Mouse (Mus musculus) G1E (cell line): ENCODE results near the gene Cd300a.

Experiments
- CTCF ChIP-seq: IDR thresholded peaks from 2 replicates; pipeline ENCODE4 v1.5.1; 2012; ENCODE audit warnings: low read depth, low read length, inconsistent platforms, mixed read lengths
- GATA1 ChIP-seq: IDR thresholded peaks from 2 replicates; pipeline ENCODE4 v1.6.1; 2012; ENCODE audit warnings: borderline replicate concordance, low read length, inconsistent platforms, mixed read lengths
- TAL1 ChIP-seq: conservative IDR thresholded peaks from 2 replicates; pipeline ENCODE4 v1.6.1; 2012; ENCODE audit warnings: low read depth, low read length, inconsistent platforms, mixed read lengths

DNA sequence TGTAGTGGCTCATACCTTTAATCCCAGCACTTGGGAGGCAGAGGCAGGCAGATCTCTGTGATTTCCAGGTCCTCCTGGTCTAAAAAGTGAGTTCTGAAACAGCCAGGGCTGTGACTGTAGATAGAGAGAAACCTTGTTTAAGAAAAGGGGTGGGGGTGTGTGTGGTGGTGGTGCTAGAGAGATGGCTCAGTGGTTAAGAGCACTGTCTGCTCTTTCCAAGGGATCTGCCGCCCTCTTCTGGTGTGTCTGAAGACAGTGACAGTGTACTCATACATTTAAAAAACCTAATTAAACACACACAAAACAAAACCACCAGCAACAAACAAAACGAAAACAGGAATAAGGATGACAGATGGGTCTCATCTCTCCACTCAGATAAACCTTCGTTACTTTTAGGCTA, 27.2 kb upstream of the Cd300a start:
- TF ChIP-seq CTCF (no peak), GATA1 (no peak), TAL1 (no peak)
